Mouse (Mus musculus): ENCODE measurements around the gene Sirt7.

- TF ChIP-seq CTCF (conservative IDR thresholded peaks at IDR 0.05; ENCODE audit: low read length) = no peak
- no peak for TF ChIP-seq POU5F1 (IDR thresholded peaks at IDR 0.05; ENCODE audit: borderline replicate concordance, low read length)
- TF ChIP-seq NANOG (IDR thresholded peaks at IDR 0.05; ENCODE audit: borderline replicate concordance, low read length) = no peak
These were observed 4.8 kb downstream of the Sirt7 start for GRCm38 (mm10) chr11:120620195-120620594.
